Mouse (Mus musculus): ENCODE data around the gene Fam198b. TPM values are rescaled to one million over a fixed set of nuclear protein-coding genes. Genes with fewer than 3 reads are reported as not detected.

Fam198b gene
- polyA plus RNA-seq, 1 experiment from 2014 or later = 17.2 TPM

- Histone ChIP-seq H3K4me1 (peaks cover 4% of the 10 kb centered on the region; the same call in 1 of the 2 replicates), H3K27me3 (no peaks in the 10 kb centered on the region), H3K4me3 (replicated peaks) (no peak overlapping the region), H3K36me3 (no peaks in the 10 kb centered on the region), H3K4me2 (replicated peaks) (no peak overlapping the region), H3K9me3 (replicated peaks) (no peaks in the 10 kb centered on the region), H3K9ac (no peak overlapping the region), H3K27ac (replicated peaks) (no peak overlapping the region)
- WGBS = 70% methylated on average over 4 of the region's 4 CpGs
- ATAC-seq (ENCODE audit: insufficient number of reproducible peaks, low FRiP score, low TSS enrichment, low read depth) = no peak
Observed at GRCm38 (mm10) chr3:79927050-79927449, 42.7 kb downstream of the Fam198b start.

- H3K4me3 ChIP-seq (replicated peaks) = no peak overlapping the region
- H3K27ac ChIP-seq (replicated peaks) = no peak overlapping the region
- no peaks in the 10 kb centered on the region for H3K27me3 ChIP-seq
- no peak overlapping the region for H3K9ac ChIP-seq
- WGBS = 82% methylated on average over 5 of the region's 5 CpGs
- peaks cover 4% of the 10 kb centered on the region; the same call in 1 of the 2 replicates for H3K4me1 ChIP-seq
- ATAC-seq (ENCODE audit: insufficient number of reproducible peaks, low FRiP score, low TSS enrichment, low read depth) = no peak
- no peaks in the 10 kb centered on the region for H3K9me3 ChIP-seq (replicated peaks)
- no peaks in the 10 kb centered on the region for H3K36me3 ChIP-seq
- no peak overlapping the region for H3K4me2 ChIP-seq (replicated peaks)
Observed at GRCm38 (mm10) chr3:79928409-79928808, 44.1 kb downstream of the Fam198b start.

- H3K9me3 ChIP-seq (replicated peaks) = no peaks in the 10 kb centered on the region
- no peak overlapping the region for H3K4me3 ChIP-seq (replicated peaks)
- no peaks in the 10 kb centered on the region for H3K36me3 ChIP-seq
- H3K4me2 ChIP-seq (replicated peaks) = no peak overlapping the region
- ATAC-seq (ENCODE audit: insufficient number of reproducible peaks, low FRiP score, low TSS enrichment, low read depth) = no peak
- no peak overlapping the region for H3K9ac ChIP-seq
- H3K27me3 ChIP-seq = no peaks in the 10 kb centered on the region
- WGBS = 37% methylated on average over 7 of the region's 7 CpGs
- 0 out of 2 replicates have a peak overlapping the region, but pooled peaks have one; percentile 28 for H3K27ac ChIP-seq (replicated peaks)
- H3K4me1 ChIP-seq = peaks cover 4% of the 10 kb centered on the region; the same call in 1 of the 2 replicates
Observed at GRCm38 (mm10) chr3:79930141-79930744, 45.9 kb downstream of the Fam198b start.

GRCm38 (mm10) chr3:79936213-79936612 lies 51.9 kb downstream of the Fam198b start:
- ATAC-seq (ENCODE audit: insufficient number of reproducible peaks, low FRiP score, low TSS enrichment, low read depth) = peak; percentile 79
- H3K4me1 ChIP-seq = peaks cover 6% of the 10 kb centered on the region; the same call in 1 of the 2 replicates
- H3K9me3 ChIP-seq (replicated peaks) = no peaks in the 10 kb centered on the region
- no peaks in the 10 kb centered on the region for H3K36me3 ChIP-seq
- peak overlapping the region; percentile 70 for H3K27ac ChIP-seq (replicated peaks)
- no peak overlapping the region for H3K9ac ChIP-seq
- no peaks in the 10 kb centered on the region for H3K27me3 ChIP-seq
- H3K4me2 ChIP-seq (replicated peaks) = no peak overlapping the region
- 28% methylated on average over 6 of the region's 6 CpGs for WGBS
- no peak overlapping the region for H3K4me3 ChIP-seq (replicated peaks)

- Histone ChIP-seq H3K9ac (no peak overlapping the region), H3K27ac (replicated peaks) (peak overlapping the region; percentile 70), H3K27me3 (no peaks in the 10 kb centered on the region), H3K9me3 (replicated peaks) (no peaks in the 10 kb centered on the region), H3K4me1 (peaks cover 6% of the 10 kb centered on the region; the same call in 1 of the 2 replicates), H3K4me2 (replicated peaks) (no peak overlapping the region), H3K36me3 (no peaks in the 10 kb centered on the region), H3K4me3 (replicated peaks) (no peak overlapping the region)
- ATAC-seq (ENCODE audit: insufficient number of reproducible peaks, low FRiP score, low TSS enrichment, low read depth) = no peak
- 56% methylated on average over 3 of the region's 3 CpGs for WGBS
Observed at GRCm38 (mm10) chr3:79936730-79937447, 52.6 kb downstream of the Fam198b start.

- no peaks in the 10 kb centered on the region for H3K27me3 ChIP-seq
- no peaks in the 10 kb centered on the region for H3K4me1 ChIP-seq
- no peak overlapping the region for H3K27ac ChIP-seq (replicated peaks)
- H3K4me3 ChIP-seq (replicated peaks) = no peak overlapping the region
- no peaks in the 10 kb centered on the region for H3K36me3 ChIP-seq
- no peak overlapping the region for H3K9ac ChIP-seq
- WGBS = 53% methylated on average over 1 of the region's 1 CpGs
- no peak overlapping the region for H3K4me2 ChIP-seq (replicated peaks)
- no peak for ATAC-seq (ENCODE audit: insufficient number of reproducible peaks, low FRiP score, low TSS enrichment, low read depth)
- no peaks in the 10 kb centered on the region for H3K9me3 ChIP-seq (replicated peaks)
Observed at GRCm38 (mm10) chr3:79947736-79948135, 63.4 kb downstream of the Fam198b start.

GRCm38 (mm10) chr3:79948151-79948550 lies 63.8 kb downstream of the Fam198b start:
- Histone ChIP-seq H3K27me3 (no peaks in the 10 kb centered on the region), H3K9ac (no peak overlapping the region), H3K4me3 (replicated peaks) (no peak overlapping the region), H3K4me2 (replicated peaks) (no peak overlapping the region), H3K36me3 (no peaks in the 10 kb centered on the region), H3K9me3 (replicated peaks) (no peaks in the 10 kb centered on the region), H3K27ac (replicated peaks) (no peak overlapping the region), H3K4me1 (no peaks in the 10 kb centered on the region)
- ATAC-seq (ENCODE audit: insufficient number of reproducible peaks, low FRiP score, low TSS enrichment, low read depth) = no peak
- WGBS = 77% methylated on average over 2 of the region's 2 CpGs

GRCm38 (mm10) chr3:79953164-79953759 lies 68.9 kb downstream of the Fam198b start:
- H3K9ac ChIP-seq = no peak overlapping the region
- H3K36me3 ChIP-seq = no peaks in the 10 kb centered on the region
- H3K9me3 ChIP-seq (replicated peaks) = no peaks in the 10 kb centered on the region
- ATAC-seq (ENCODE audit: insufficient number of reproducible peaks, low FRiP score, low TSS enrichment, low read depth) = no peak
- no peaks in the 10 kb centered on the region for H3K27me3 ChIP-seq
- 66% methylated on average over 2 of the region's 2 CpGs for WGBS
- H3K27ac ChIP-seq (replicated peaks) = no peak overlapping the region
- H3K4me2 ChIP-seq (replicated peaks) = no peak overlapping the region
- H3K4me1 ChIP-seq = no peaks in the 10 kb centered on the region
- H3K4me3 ChIP-seq (replicated peaks) = no peak overlapping the region

- WGBS = 76% methylated on average over 3 of the region's 3 CpGs
- H3K4me2 ChIP-seq (replicated peaks) = no peak overlapping the region
- no peak for ATAC-seq (ENCODE audit: insufficient number of reproducible peaks, low FRiP score, low TSS enrichment, low read depth)
Observed at GRCm38 (mm10) chr3:79955262-79955661, 70.9 kb downstream of the Fam198b start.

GRCm38 (mm10) chr3:79956792-79957191 lies 72.5 kb downstream of the Fam198b start:
- Histone ChIP-seq H3K36me3 (no peaks in the 10 kb centered on the region), H3K4me1 (no peaks in the 10 kb centered on the region), H3K9me3 (replicated peaks) (no peaks in the 10 kb centered on the region), H3K4me3 (replicated peaks) (no peak overlapping the region), H3K27me3 (no peaks in the 10 kb centered on the region), H3K27ac (replicated peaks) (no peak overlapping the region), H3K9ac (no peak overlapping the region), H3K4me2 (replicated peaks) (no peak overlapping the region)
- no peak for ATAC-seq (ENCODE audit: insufficient number of reproducible peaks, low FRiP score, low TSS enrichment, low read depth)

More at GRCm38 (mm10) chr3:79955262-79955661, 70.9 kb downstream of the Fam198b start:
- Histone ChIP-seq H3K9ac (no peak overlapping the region), H3K9me3 (replicated peaks) (no peaks in the 10 kb centered on the region), H3K27ac (replicated peaks) (no peak overlapping the region), H3K4me1 (no peaks in the 10 kb centered on the region), H3K36me3 (no peaks in the 10 kb centered on the region), H3K4me3 (replicated peaks) (no peak overlapping the region), H3K27me3 (no peaks in the 10 kb centered on the region)

- H3K9me3 ChIP-seq (replicated peaks) = no peaks in the 10 kb centered on the region
- no peak overlapping the region for H3K9ac ChIP-seq
- no peaks in the 10 kb centered on the region for H3K36me3 ChIP-seq
- H3K27me3 ChIP-seq = no peaks in the 10 kb centered on the region
- 86% methylated on average over 2 of the region's 2 CpGs for WGBS
- no peak for ATAC-seq (ENCODE audit: insufficient number of reproducible peaks, low FRiP score, low TSS enrichment, low read depth)
- no peak overlapping the region for H3K27ac ChIP-seq (replicated peaks)
- no peaks in the 10 kb centered on the region for H3K4me1 ChIP-seq
- no peak overlapping the region for H3K4me2 ChIP-seq (replicated peaks)
- no peak overlapping the region for H3K4me3 ChIP-seq (replicated peaks)
Observed at GRCm38 (mm10) chr3:79957752-79958151, 73.4 kb downstream of the Fam198b start.
